Mouse (Mus musculus) kidney, postnatal 10 days (tissue): Measurements from ENCODE around the gene Cmtm7.

Experiments used
- DNase-seq: peaks from one replicate; pipeline ENCODE4 v3.0.0; 2021; ENCODE audit warnings: mixed read lengths

The Cmtm7 gene

DNA sequence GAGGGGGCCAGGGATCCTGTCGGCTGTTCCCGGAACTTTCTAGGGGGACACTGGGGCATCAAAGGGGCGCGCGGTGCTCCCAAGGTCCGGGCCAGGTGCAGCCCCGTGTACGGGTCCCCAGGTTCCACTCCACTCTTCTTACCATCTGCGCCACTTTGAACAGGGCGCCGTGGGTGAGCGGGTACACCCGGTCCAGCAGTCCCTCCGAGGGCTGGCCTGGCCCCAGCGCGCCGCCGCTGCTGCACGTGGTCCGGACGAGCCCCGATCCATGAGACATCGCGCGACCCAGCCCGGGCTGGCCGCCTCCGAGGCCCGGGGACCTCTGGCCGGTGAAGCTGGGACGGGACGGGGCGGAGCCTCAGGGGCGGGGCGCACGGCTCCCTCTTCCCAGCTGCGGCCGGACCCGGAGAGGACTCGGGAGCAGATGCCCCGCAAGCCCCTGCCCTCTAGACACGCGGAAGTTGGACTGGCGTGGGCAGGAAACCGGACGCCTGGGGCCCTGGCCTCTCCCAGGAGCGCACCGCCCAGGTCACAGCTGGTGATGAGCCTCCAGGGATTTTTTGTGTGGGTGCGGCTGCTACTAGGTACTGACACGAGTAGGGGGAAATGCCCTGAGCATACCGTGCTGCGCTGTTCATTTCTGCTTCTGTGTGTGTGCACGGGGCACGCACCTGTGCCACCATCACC, at the start of gene Cmtm7:
TSS of gene Cmtm7 (minus strand) at position 331 of the 687 bp plus-strand sequence.
- DNase-seq, result peak; percentile 92

DNA sequence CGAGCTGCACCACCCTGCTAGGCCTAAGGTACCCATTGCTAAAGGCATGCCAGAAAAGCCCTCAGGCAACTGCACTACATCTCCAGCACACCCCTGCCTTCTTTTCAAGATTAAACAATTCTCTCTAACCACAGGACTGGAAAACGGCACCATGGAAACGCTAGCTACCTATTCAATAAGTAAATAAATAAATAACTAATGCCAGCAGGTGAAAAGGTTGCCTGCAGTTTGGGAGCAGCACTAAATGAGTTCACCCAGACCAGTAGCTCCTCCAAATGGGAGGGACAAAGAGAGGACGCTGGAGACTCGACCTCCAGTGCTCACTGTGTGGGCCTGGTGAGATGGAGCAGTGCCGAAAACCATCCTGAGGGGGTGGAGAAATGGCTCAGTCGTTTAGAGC, 48.7 kb upstream of the Cmtm7 start:
- DNase-seq, result no peak

DNA sequence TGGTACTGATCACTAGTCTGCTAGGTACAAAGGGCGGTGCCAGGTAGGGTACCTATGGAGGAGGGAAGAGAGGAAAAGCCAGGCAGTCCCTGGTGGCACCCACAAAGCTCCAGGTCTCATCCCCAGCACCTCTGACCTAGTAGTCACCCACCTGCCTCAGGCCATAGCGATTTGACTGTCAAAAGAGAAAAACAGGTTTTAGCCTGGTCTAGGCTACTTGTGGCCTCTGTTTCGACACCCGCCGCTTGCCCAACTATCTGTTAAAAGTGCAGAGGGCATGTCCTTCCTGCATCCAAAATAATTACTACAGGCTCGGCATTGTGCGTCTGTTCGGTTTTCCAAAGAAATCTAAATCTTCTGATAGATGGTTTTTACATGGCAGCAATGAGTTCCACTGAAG, 48.0 kb upstream of the Cmtm7 start:
- no peak for DNase-seq

DNA sequence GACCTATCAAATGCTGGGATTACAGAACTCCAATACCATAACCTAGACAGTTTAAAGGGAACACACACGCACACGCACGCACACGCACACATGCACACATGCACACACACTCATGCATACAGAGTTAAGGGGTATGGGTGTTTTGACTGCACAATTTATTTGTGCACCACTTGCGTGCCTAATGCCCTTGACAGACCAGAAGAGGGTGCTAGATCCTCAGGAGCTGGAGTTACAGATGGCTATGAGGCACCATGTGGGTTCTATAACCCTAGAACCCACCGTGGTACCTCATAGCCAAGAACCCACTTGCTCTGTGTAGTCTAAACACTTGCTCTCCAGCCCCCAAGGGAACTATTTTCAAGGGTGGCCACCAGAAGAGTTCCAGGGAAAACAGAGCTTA, 46.7 kb upstream of the Cmtm7 start:
- DNase-seq, result no peak

DNA sequence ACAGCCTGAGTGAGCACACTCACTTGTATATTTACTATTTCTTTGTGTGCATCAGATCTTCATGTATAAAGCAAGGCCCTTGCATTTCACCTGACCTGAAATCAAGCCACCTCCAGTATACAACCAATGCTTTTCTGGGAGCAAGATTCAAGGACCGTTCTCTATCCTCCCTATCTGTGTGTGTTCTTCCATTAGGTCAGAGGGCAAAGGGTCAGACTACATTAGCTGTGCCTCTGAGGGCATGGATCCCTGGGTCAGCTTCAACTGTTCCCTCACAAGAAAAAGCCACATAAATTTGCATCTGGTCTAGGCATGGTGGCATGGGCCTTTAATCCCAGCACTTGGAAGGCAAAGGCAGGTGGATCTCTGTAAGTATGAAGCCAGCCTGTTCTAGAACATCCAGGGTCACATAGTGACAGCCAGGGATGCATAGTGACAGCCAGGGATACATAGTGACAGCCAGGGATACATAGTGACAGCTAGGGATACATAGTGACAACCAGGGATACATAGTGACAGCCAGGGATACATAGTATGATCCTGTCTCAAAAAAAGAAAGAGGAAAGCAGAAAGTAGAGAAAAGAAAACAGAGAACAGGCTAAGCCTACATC, 45.7 kb upstream of the Cmtm7 start:
- no peak for DNase-seq

DNA sequence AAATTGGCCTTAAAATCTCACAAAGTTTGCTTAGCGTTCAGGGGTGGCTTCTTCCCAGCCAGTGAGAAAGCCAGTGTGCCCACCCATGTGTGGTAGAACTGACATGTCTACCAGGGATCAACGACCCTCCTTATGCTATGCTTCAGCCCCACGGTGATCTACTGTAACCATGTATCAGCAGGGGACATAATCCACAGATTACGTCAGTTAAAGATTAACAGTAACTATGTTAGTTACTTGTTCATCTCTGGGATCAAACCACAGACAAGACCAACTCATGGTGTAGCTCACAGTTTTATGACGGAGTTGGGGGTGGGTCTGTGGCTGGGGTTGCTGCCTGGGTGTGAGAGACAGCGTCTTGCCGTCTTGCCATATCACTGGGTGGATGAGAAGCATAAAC, 42.5 kb upstream of the Cmtm7 start:
- DNase-seq, result no peak

DNA sequence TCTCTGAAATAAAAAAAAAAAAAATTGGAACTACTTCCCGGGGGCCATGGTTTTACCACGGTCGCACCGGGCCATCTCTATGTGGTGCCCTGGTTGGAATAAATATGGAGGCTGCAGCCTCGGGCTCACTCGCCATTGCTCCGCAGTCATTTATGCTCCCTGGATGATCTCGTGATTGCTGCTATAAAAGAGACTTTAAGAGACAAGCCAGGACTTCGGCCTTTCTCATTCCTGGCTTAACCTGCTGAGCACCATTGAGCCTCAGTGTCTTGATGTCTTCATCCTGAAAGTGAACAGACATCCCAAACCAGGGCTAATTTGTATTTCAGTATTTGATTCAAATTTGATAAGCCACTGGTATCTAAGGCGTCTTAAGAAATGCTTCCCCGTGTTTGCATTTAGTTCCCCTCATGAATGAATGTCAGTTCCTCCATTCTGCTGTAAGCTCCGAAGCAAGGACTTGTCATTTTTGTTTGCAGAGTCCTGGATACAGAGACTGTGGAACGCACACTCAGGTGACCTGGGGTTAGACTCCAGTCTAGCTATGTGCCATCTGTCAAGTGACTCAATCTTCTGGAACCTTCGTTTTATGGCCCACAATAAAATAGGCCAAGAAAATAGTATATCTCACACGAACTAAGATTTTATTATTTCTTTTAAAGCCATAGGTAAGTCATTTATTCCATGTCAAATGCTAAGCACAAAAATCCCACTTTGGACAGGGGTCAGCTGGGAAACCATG, 40.1 kb upstream of the Cmtm7 start:
- no peak for DNase-seq

DNA sequence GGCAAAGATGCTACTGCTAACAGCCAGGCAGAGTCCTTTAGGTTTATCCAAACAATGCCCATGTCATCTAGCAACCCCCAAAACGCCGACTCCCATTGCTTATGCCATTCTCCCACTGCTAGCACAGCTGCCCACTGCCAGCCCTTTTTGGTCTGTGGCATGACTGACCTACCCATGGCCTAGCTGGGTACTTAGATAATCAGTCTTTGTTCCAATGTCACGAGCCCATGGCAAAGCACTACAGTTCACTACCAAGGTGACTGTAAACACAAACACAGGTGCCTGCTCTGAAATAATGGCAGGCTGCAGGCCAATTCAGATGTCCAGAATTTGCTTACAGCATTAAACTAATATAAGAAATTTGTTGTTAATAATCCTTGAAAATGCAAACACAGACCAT, 37.3 kb upstream of the Cmtm7 start:
- DNase-seq, result no peak

DNA sequence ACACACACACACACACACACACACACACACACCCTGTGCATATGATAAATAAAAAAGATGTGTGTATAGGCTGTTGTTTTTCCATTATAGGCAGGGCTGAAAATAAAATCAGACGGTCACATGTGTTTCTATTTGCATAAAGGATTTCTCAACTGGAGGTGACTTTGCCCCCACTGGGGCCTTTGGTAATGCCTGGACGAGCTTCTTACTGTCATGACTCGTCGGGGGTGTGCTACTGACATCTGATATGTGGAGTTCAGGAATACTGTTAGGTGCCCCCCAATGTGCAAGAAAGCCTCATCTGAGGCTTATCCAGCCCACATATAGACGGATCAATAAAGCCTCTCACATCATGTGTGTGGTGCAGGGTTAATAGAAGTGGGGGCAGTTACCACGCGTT, 35.4 kb upstream of the Cmtm7 start:
- DNase-seq, result no peak

DNA sequence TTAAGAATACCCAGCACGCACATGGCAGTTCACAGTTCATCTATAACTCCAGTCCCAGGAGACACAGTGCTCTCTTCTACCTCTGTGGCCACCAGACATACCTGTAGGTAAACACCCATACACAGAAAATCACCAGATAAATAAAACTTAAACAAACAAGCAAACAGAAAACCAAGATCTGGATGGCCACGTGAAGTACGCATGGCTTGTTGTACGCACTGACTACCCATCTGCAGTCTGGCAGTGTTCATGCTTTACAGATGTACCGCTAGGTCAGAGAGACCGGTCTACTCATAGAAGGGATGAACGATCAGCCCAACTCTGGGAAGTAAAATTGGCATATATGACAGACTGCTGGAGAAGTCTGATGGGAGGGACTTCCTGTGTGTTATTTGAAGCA, 34.5 kb upstream of the Cmtm7 start:
- DNase-seq, result no peak

DNA sequence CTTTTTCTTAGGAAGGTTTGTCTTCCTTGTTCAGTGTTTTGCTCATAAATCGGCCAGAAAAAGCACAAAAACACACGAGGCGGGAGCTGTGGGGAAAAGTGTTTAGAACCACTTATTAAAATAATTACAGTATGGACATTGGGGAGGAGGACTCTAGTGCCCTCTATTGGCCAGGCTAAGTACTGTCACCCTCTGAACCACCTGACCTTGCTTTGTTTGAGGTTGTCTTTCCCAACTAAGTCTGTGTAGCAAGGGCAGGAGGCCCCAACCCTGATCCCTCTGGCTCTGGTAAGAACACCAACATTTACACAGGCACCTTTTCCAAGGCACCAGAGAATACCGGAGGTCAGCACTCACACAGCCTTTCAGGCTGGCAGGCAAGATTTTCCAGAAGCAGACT, 33.7 kb upstream of the Cmtm7 start:
- peak; percentile 59 for DNase-seq

DNA sequence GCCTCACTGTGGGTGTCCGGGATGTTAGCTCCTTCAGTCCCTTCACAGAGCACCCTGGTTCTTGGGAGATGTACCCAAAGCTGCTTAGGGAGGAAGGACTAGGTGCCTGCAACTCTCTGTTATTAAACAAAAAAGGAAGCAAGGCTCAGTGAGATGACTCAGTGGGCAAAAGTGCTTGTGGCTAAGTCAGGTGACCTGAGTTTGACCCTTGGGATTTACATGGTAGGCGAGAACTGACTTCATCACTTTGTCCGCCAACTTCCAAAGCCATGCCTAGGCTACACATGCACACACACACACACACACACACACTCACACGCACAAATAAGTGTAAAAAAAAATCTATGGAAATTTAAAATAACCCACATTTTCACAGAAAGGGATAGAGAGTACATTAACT, 30.3 kb upstream of the Cmtm7 start:
- no peak for DNase-seq

DNA sequence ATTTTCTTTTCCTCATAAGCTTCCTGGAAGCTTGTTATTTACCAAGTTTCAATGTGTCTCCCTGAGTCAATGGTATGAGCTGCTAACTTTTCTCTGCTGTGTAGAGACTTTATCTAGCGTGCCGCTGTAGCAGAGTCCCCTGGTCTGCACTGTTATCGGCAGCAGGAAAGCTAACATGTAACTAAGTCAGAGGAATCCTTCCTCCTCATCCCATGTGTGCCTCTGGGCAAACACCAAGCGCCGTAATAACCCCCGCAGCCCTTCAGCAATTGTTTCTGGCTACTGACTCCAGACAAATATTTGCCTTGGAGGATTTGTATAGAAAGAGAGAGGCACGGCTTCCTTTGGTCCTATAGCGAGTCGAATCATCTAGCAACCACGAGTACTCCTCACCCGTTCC, 29.2 kb upstream of the Cmtm7 start:
- no peak for DNase-seq

DNA sequence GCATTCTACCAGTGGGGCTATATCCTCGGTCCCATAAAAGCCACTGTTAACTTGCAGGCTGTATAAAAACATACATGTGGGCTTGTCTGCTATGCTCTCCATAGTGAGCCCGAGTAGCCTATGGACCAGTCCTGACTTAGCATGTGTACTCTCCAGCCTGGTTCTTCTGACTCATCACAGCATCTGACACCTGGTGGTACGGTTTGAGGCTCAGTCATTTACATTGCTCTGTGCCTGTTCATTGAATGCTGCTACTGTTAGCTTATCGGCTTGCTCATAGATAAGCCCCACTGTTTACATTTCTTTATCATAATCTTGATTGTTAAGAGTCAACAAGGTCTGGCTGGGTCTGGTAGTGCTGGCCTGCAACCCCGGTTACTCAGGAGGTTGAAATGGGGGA, 27.0 kb upstream of the Cmtm7 start:
- no peak for DNase-seq

DNA sequence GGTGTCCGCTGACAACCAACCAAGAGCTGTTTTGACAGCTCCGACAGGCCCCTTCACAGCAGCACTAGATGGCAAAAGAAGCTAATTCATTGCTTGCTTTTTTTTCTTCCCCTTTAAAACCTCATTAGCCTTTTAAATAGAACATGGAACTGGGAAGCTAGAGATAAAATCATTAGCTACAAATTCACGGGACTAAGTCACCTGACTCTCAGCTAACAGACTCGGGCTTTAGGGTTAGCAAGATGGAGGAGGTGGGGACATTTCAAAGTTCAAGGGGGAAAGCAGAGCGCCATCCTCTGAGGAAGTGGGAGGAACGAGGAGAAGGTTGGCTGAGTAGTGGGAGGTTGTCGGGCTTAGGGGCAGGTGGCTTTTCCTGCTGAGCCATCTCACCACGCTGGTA, 25.6 kb upstream of the Cmtm7 start:
- DNase-seq, result no peak

DNA sequence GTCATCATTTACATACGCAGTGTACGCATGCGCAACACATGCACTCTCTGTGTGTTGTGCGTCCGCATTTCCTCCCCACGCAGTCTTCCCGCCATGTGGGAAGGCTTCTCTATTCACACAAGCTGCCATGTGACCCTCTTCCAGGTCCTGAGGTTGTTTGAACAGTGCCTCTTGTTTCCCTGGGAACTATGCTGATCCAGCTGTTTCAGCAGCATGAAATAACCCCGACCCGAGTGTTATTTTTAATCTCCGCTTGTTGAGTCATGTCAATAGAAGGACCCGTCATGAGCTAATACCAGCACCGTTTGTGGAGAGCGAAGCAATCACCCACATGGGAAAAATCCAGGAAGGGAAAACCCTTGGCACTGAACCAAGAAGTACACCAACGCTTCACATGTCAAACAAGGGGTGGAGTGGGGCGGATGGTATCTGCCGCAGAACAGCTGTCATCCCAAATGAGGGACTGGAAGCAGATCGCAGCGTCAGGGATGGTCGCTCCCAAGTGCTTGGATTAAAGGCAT, 23.6 kb upstream of the Cmtm7 start:
- DNase-seq, result peak; percentile 42

DNA sequence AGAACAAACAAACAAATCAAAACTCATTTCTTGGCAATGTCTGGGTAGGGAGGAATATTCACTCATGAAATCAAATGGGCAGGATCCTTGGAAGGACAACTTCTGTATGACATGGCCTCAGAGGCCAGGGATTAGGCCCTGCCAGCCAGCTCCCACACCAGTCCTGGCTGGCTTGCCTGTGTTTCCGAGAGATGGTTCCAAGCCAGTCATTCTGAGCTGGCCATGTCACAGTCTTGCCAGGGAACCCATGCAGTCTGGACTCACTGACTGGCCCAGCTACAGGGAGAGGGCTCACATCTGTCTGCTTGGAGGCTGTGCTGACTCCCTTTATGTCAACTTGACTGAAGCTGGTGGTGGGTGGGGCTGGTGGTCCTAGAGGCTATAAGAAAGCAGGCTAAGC, 20.5 kb upstream of the Cmtm7 start:
- DNase-seq, result no peak

DNA sequence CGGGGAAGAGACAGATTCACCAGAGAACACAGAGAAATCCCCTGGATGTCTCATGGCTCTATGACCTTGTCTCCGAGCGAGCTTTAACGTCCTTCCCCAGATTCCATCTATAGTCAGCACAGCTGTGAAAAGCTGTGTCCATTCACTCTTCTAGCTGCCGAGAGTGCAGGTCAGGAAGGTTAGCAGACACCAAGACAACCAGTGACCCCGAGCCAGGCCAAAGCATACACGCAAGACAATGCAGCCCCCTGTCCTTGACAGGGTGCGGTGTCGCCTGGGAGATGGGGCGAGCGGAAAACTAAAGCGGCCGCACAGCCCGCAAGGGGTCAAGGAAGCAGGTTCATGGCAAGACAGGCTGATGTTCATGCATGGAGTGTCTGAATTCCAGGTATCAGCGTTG, 19.6 kb upstream of the Cmtm7 start:
- no peak for DNase-seq

DNA sequence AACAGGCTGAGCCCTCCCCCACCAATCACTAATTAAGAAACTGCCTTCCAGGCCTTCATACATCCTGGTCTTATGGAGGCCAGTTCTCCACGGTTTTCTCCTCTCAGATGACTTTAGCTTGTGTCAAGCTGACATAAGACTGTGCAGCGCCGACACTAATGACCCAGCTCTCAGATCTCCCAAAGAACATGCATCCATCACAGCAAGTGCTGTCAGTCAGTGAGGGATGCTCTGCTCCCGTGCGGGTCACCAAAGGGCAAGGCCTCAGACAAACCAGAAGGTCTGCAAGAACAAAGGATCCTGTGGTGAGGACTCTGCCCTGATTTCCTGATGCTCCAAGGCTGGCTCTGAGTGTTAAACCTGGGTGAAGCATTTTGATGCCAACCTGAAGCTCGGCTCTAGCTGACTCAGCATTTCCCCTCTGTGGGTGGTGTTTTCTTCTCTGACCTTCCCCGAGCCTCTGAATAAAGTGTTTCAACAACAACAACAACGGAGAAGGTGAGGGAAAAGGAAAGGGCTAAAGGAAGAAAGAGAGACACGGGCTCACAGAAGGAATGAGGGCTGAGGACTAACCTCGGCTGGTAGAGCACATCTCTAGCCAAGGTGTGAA, 17.9 kb upstream of the Cmtm7 start:
- no peak for DNase-seq

DNA sequence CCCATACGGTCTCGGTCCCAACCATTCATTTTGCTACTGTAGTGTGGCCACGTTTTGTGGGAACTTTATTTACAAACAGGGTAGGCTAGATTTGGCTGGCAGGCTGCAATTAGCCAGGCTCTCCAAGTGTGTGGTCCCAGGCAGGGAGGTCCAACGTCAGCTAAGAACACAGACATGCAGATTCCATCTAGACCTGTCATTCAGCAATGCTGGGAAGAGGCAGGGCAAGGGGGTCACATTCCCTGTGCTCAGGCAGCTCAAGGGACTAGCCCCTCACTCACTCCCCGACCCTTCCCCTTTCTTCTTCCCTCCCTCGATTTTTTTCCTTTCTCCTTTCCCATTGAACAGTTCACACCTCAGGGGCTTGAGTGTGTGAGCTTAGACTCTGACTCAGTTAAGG, 17.2 kb upstream of the Cmtm7 start:
- no peak for DNase-seq

DNA sequence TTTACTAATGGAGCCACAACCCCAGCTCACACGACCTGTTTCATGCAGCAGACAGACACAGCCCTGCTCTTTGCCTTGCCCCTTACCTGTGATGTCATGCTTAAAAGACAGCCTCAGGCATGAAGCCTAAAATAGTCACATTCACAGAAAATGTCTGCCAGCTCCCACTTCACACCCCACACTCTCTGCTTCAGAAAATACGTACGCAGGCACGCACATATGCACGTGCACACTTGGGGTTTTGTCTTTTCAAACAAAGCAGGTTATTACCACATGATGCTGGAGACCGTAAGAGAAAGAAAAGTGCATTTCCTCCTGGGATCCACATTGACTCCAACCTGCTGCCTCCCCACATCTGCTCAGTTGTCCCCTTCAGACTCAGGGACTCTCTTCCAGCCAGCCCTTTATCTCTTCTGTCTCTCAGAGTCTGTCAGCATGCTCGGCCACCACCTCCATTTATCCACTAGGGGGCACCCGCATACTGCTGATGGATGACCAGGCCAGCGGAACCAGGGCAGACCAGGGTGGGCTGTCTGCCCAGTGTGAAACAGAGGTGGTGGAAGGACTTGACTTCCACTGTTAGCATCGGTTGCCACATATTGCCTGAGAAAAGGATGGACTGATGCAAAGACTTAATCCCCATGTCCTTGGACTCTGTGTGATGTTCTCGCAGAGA, 15.8 kb upstream of the Cmtm7 start:
- peak; percentile 92 for DNase-seq

DNA sequence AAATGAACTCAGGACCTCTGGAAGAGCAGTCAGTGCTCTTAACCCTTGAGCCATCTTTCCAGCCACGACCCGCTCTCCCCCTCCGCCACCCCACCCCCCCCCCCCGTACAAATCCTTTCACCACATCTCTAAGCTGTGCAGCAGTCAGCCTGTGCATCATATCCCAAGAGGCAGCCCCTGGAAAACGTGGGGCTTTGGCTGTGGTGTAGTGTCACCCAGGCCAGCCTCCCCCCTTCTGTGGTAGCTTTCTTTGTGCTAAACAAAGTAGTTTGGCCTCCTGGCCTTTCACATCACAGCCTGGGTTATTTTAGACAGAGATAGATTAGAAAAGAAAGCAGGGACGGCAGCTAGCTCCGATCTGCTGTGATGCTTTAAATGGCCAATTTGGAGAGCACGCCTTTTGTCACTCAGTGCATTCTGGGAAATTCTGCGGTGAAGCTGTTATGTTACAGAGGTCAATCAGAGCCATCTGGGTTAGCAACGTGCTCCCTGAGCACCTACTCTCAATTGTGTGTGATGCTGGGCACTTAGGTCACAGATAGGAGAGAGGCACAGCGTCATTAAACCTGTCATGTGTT, 14.9 kb upstream of the Cmtm7 start:
- no peak for DNase-seq

DNA sequence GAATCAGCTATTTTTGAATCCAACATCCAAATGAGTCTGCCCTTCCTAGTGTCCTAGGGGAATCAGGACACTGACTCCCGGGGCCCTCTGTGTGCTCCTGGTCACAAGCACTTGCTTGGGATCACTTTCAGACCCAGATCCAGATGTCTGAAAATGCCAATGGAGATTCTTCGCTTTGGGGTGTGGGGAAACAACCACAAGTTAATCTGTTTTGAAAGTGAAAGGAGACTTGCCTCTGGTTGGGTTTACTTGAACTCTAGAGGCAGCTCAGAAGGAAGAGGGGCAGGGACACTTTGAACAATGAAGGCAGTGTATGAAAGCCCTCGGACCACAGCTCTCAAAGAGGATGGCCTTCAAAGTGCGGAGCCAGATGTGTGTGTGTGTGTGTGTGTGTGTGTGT, 12.8 kb upstream of the Cmtm7 start:
- DNase-seq, result no peak
